Mouse (Mus musculus) T-cell, adult 2 months (primary cell): ENCODE results near the gene Rhd.

ENCODE experiments used
- DNase-seq: peaks from one replicate; pipeline ENCODE4 v3.0.0; 2022; ENCODE audit warnings: low spot score

The Rhd gene

DNA sequence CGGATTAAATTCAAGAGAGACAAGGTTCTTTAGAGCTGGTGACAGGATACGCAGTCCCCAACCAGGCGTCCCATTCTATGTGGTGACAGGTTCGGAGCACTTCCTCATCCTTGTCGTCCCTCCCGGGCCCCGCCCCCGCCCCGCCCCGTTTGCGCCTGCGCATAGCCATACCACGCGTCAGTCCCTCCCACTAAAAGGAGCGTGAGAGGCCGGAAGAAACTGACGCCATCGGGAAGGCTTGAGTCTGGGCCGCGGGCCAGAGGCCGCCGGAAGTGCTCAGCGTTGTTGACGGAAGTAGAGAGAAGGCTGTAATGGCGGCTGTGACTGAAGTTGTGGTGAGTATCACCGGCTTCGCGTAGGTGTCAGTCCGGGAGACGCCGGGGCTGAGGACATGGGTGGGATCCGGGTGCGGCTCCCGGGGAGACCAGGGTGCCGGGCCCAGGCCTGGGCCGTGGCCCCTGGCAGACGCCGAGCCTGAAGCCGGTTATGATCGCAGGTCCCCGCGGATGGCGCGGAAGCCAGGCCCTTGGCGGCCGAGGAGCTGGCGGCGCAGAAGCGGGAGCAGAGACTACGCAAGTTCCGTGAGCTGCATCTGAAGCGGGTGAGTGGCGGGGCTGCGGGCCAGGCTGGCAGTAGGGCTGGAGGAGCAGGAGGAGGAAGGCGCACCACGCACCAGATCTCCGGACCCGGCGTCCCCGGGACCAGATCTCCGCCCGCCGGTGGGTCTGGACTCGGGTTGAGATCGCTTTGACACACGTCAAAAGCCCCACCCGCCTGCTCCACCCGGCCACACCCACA is 66.5 kb downstream of the Rhd start, which contains the start of gene Syf2:
Gene Syf2, plus strand, starts transcription at position 215 of the 798 bp plus-strand sequence.
- DNase-seq, result peak; percentile 96

- DNase-seq, result no peak
These were observed 73.2 kb downstream of the Rhd start for GRCm38 (mm10) chr4:134937240-134938176.

- DNase-seq, result no peak
These were observed 75.6 kb downstream of the Rhd start for GRCm38 (mm10) chr4:134939900-134940299.

DNA sequence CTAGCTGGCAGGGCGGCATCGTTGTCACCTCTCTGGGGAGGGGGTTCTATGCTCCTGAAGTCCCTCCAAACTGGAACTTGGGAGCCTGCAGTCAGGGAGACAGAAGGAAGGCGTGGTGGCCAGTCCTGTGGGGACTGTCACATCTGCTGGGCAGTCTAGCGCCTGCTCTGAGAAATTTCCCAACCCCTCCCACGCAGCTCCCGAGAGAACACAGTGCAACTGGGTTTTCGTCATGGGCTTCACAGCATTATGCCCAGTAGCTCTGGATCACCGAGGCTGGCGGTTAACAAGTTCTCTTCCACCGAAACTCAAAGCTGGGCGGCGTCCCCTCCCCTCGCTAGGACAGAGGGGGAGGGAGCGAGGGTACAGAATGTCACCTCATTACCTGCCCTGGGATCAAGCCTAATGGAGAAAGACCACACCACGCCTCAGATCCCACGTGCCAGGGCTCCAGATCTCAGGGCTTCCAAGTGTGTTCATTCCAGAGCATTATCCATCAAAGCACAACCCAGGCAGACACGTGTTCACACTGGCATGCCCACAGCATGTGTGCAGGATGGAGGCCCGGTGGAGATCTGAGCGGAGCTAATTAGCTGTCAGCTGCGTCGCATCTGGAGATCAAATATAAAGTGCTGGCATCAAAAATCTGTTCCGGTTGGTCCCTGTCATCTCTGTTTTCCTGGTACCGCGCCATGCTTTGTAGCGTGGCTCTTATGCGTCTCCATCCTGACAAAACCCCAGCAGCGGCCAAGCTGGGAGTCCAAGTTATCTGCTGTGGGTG is 79.6 kb downstream of the Rhd start:
- DNase-seq, result no peak
